Mouse (Mus musculus) liver (tissue): ENCODE data around the gene Dnah3.

Source experiments
- DNase-seq: peaks from one replicate; pipeline ENCODE4 v3.0.0-alpha.2; 2020; ENCODE audit warnings: mixed read lengths

The Dnah3 gene

GRCm38 (mm10) chr7:119936321-119936720 is 158.8 kb downstream of the Dnah3 start:
- no peak for DNase-seq

GRCm38 (mm10) chr7:119928783-119929440 is 166.2 kb downstream of the Dnah3 start:
- no peak for DNase-seq

- no peak for DNase-seq
Observed at GRCm38 (mm10) chr7:119921054-119921453, 174.0 kb downstream of the Dnah3 start.

GRCm38 (mm10) chr7:119920457-119920856 is 174.6 kb downstream of the Dnah3 start:
- no peak for DNase-seq

GRCm38 (mm10) chr7:119911727-119912126 is 183.4 kb downstream of the Dnah3 start:
- no peak for DNase-seq

- no peak for DNase-seq
Observed at GRCm38 (mm10) chr7:119906523-119907215, 188.4 kb downstream of the Dnah3 start.

- no peak for DNase-seq
Observed at GRCm38 (mm10) chr7:119899386-119900057, 195.6 kb downstream of the Dnah3 start.

- DNase-seq = no peak
Observed at GRCm38 (mm10) chr7:119898247-119898856, 196.7 kb downstream of the Dnah3 start.

GRCm38 (mm10) chr7:119897521-119898109 is 197.5 kb downstream of the Dnah3 start:
- DNase-seq = no peak

- DNase-seq = peak; percentile 98
Observed at GRCm38 (mm10) chr7:119895639-119896512, 199.2 kb downstream of the Dnah3 start, which contains the start of the genes Lyrm1 and Dcun1d3. Gene Lyrm1, plus strand, starts transcription at chr7:119895861. Gene Dcun1d3, minus strand, starts transcription at chr7:119896298.

GRCm38 (mm10) chr7:119894818-119895544 is 200.1 kb downstream of the Dnah3 start:
- no peak for DNase-seq

- DNase-seq = no peak
Observed at GRCm38 (mm10) chr7:119892742-119893141, 202.3 kb downstream of the Dnah3 start.

- DNase-seq = no peak
Observed at GRCm38 (mm10) chr7:119892198-119892597, 202.9 kb downstream of the Dnah3 start.

GRCm38 (mm10) chr7:119887887-119888286 is 207.2 kb downstream of the Dnah3 start:
- no peak for DNase-seq

GRCm38 (mm10) chr7:119881229-119881628 is 213.9 kb downstream of the Dnah3 start:
- no peak for DNase-seq

- no peak for DNase-seq
Observed at GRCm38 (mm10) chr7:119880345-119880744, 214.7 kb downstream of the Dnah3 start.

- DNase-seq = no peak
Observed at GRCm38 (mm10) chr7:119879171-119879570, 215.9 kb downstream of the Dnah3 start.

- no peak for DNase-seq
Observed at GRCm38 (mm10) chr7:119875776-119876440, 219.2 kb downstream of the Dnah3 start.

GRCm38 (mm10) chr7:119873050-119873449 is 222.0 kb downstream of the Dnah3 start:
- no peak for DNase-seq
